Mouse (Mus musculus): ENCODE measurements around the gene Zfp992.
"Not testable (repeated sequence)": the region's sequence is repeated elsewhere in the genome, so short reads cannot be mapped to it uniquely, and the experiment has no call there.

DNA sequence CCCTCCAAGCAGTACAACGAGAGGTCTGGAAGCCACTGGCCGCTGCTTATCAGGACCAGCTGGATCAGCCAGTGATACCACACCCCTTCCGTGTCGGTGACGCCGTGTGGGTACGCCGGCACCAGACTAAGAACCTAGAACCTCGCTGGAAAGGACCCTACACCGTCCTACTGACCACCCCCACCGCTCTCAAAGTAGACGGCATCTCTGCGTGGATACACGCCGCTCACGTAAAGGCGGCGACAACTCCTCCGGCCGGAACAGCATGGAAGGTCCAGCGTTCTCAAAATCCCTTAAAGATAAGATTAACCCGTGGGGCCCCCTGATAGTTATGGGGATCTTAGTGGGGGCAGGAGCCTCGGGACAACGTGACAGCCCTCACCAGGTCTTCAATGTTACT, 60.2 kb downstream of the Zfp992 start:
- TF ChIP-seq CTCF (IDR thresholded peaks at IDR 0.05; ENCODE audit: low read depth, low read length); POLR2A (IDR thresholded peaks at IDR 0.05; ENCODE audit: borderline replicate concordance, low read depth, low read length): not testable (repeated sequence)

All from bone marrow macrophage, adult 2 months (primary cell).